Mouse (Mus musculus) ES-Bruce4 (cell line): ENCODE measurements around the gene Trim47.
A peak's percentile ranks its signal among the peaks of the same experiment; 100 is the strongest.

ENCODE experiments used
- CTCF ChIP-seq: IDR thresholded peaks from one replicate; pipeline ENCODE4 v1.8.1; 2011; ENCODE audit warnings: low read depth, low read length
- EP300 ChIP-seq: IDR thresholded peaks from 2 replicates; pipeline ENCODE4 v1.6.1; 2011; ENCODE audit warnings: low read depth, low read length; ENCODE audit not compliant: insufficient read depth

GRCm38 (mm10) chr11:116142211-116142991 lies 15.4 kb upstream of the Trim47 start:
- no peak for TF ChIP-seq CTCF
- TF ChIP-seq EP300: peak; percentile 70
